Mouse (Mus musculus) embryo, embryonic 9.5 days (tissue): ENCODE measurements at regions not wholly inside any gene's neighbourhood (a gene's known extent, or its start where the extent isn't known, plus 50 kb on each side); places are given as distances from the start of the nearest gene placed in this dataset.

ENCODE experiments used
- DNase-seq: peaks from one replicate; pipeline ENCODE4 v3.0.0-alpha.2; 2017; ENCODE audit errors: extremely low spot score

- peak; percentile 42 for DNase-seq
These were observed 168.6 kb downstream of the Gadd45g start for GRCm38 (mm10) chr13:52015066-52015465.

- peak; percentile 55 for DNase-seq
These were observed 169.0 kb downstream of the Gadd45g start for GRCm38 (mm10) chr13:52015496-52015895.

- no peak for DNase-seq
These were observed 171.2 kb downstream of the Gadd45g start for GRCm38 (mm10) chr13:52017598-52018190.

- no peak for DNase-seq
These were observed 173.2 kb downstream of the Gadd45g start for GRCm38 (mm10) chr13:52019647-52020046.

- peak; percentile 42 for DNase-seq
These were observed 174.7 kb downstream of the Gadd45g start for GRCm38 (mm10) chr13:52021150-52021549.

GRCm38 (mm10) chr13:52021828-52022227 lies 175.3 kb downstream of the Gadd45g start:
- DNase-seq = no peak

- DNase-seq = no peak
These were observed 176.1 kb downstream of the Gadd45g start for GRCm38 (mm10) chr13:52022529-52022928.

GRCm38 (mm10) chr13:52024349-52024748 lies 177.9 kb downstream of the Gadd45g start:
- DNase-seq = no peak

- DNase-seq = no peak
These were observed 178.5 kb downstream of the Gadd45g start for GRCm38 (mm10) chr13:52024832-52025481.

- DNase-seq = no peak
These were observed 179.0 kb downstream of the Gadd45g start for GRCm38 (mm10) chr13:52025482-52025848.

GRCm38 (mm10) chr13:52026291-52026690 lies 179.8 kb downstream of the Gadd45g start:
- DNase-seq = no peak

- DNase-seq = no peak
These were observed 183.5 kb downstream of the Gadd45g start for GRCm38 (mm10) chr13:52029868-52030422.

- DNase-seq = no peak
These were observed 185.0 kb downstream of the Gadd45g start for GRCm38 (mm10) chr13:52031465-52031864.

GRCm38 (mm10) chr13:52035731-52036130 lies 189.3 kb downstream of the Gadd45g start:
- no peak for DNase-seq

GRCm38 (mm10) chr13:52036351-52036750 lies 189.9 kb downstream of the Gadd45g start:
- DNase-seq = no peak

GRCm38 (mm10) chr13:52037218-52037617 lies 190.7 kb downstream of the Gadd45g start:
- DNase-seq = no peak

- DNase-seq = no peak
These were observed 195.3 kb downstream of the Gadd45g start for GRCm38 (mm10) chr13:52041467-52042421.

- DNase-seq = no peak
These were observed 196.4 kb downstream of the Gadd45g start for GRCm38 (mm10) chr13:52042867-52043266.

- no peak for DNase-seq
These were observed 197.4 kb downstream of the Gadd45g start for GRCm38 (mm10) chr13:52043916-52044315.

- DNase-seq = no peak
These were observed 198.9 kb downstream of the Gadd45g start for GRCm38 (mm10) chr13:52045349-52045748.

- no peak for DNase-seq
These were observed 199.5 kb downstream of the Gadd45g start for GRCm38 (mm10) chr13:52046020-52046419.

- DNase-seq = no peak
These were observed 200.2 kb downstream of the Gadd45g start for GRCm38 (mm10) chr13:52046700-52047099.
